9 mouse cellular contexts compared by ENCODE assay signal in genomic region chr12:84038241-84038640, GRCm38 (mm10). TPM values are rescaled to one million over a fixed set of nuclear protein-coding genes. Genes with fewer than 3 reads are reported as not detected.
A peak's percentile ranks its signal among the peaks of the same experiment; 100 is the strongest.
DNase-seq lines count a peak whose midpoint lies in the region; ATAC-seq and TF ChIP-seq lines count a peak whose summit lies in the region.
"Not testable (repeated sequence)": the region's sequence is repeated elsewhere in the genome, so short reads cannot be mapped to it uniquely, and the experiment has no call there.
"Had no signal": no experiment of that assay in that cellular context is flagged by ENCODE, and none has a peak within 500 bp of the region (broad histone marks: within the 10 kb centered on the region; RNA-seq: fewer than 3 reads in every experiment).

TSS of gene Acot4 (plus strand) at chr12:84038379.

- ATAC-seq in forebrain, embryonic 16.5 days: peak; percentile 61
- peak; percentile 51; the same call in 1 of the 2 replicates for ATAC-seq in hindbrain, embryonic 15.5 days (ENCODE audit: low FRiP score, low read depth)
- peak; percentile 71 for ATAC-seq in liver, embryonic 16.5 days (ENCODE audit: low read depth)
- ATAC-seq in midbrain, embryonic 14.5 days (ENCODE audit: low FRiP score, low TSS enrichment): not testable (repeated sequence)

- H3K9me3 ChIP-seq in forebrain, embryonic 16.5 days (ENCODE audit: control insufficient read depth, low read length); hindbrain, embryonic 15.5 days; liver, embryonic 16.5 days (replicated peaks; ENCODE audit: control insufficient read depth, low read length); midbrain, embryonic 14.5 days (ENCODE audit: control insufficient read depth, low read length): not testable (repeated sequence)

- H3K27me3 ChIP-seq in forebrain, embryonic 16.5 days (replicated peaks; ENCODE audit: control insufficient read depth, insufficient read depth, low read length); hindbrain, embryonic 15.5 days; liver, embryonic 16.5 days (ENCODE audit: control insufficient read depth, insufficient read depth, low read depth, low read length); midbrain, embryonic 14.5 days (ENCODE audit: control insufficient read depth, insufficient read depth, low read length); spleen, adult 2 months (ENCODE audit: control insufficient read depth, insufficient read depth, low read length): not testable (repeated sequence)

- peak; percentile 33 for DNase-seq in R1 (ENCODE audit: low read depth, low spot score)
- DNase-seq in cerebellum, postnatal 10 days: peak; percentile 19 to 49
- DNase-seq in kidney, postnatal 4 days: peak; percentile 60 to 77
- DNase-seq in midbrain, embryonic 14.5 days: peak; percentile 33
- DNase-seq in spleen, adult 2 months (ENCODE audit: low read depth in 1 of 2, low spot score in 2 of 2): not testable (repeated sequence)

- H3K4me1 ChIP-seq in forebrain, embryonic 16.5 days (replicated peaks; ENCODE audit: control insufficient read depth, insufficient read depth, low read length); hindbrain, embryonic 15.5 days (replicated peaks); liver, embryonic 16.5 days (ENCODE audit: control insufficient read depth, low read depth, low read length); midbrain, embryonic 14.5 days (ENCODE audit: control insufficient read depth, insufficient read depth, low read length); spleen, adult 2 months (ENCODE audit: control insufficient read depth, insufficient read depth, insufficient read length): not testable (repeated sequence)

- WGBS in forebrain, embryonic 16.5 days: 11% methylated on average over 32 of the region's 32 CpGs
- 5% methylated on average over 32 of the region's 32 CpGs for WGBS in hindbrain, embryonic 15.5 days
- WGBS in liver, embryonic 16.5 days (ENCODE audit: insufficient replicate concordance): 8% methylated on average over 28 of the region's 32 CpGs
- WGBS in midbrain, embryonic 14.5 days: 6% methylated on average over 32 of the region's 32 CpGs
- 35% methylated on average over 32 of the region's 32 CpGs for WGBS in spleen, adult 2 months

- H3K9ac ChIP-seq in forebrain, embryonic 16.5 days (replicated peaks; ENCODE audit: low read depth, low read length): peak within 1 kb of the TSS; percentile 55
- H3K9ac ChIP-seq in hindbrain, embryonic 15.5 days: peak within 1 kb of the TSS; percentile 45
- H3K9ac ChIP-seq in liver, embryonic 16.5 days (ENCODE audit: low read depth, low read length): peak within 1 kb of the TSS; percentile 20; the same call in 1 of the 2 replicates
- H3K9ac ChIP-seq in midbrain, embryonic 14.5 days (replicated peaks; ENCODE audit: low read length): peak within 1 kb of the TSS; percentile 51

- not testable (repeated sequence) for TF ChIP-seq POLR2A in spleen, adult 2 months (IDR thresholded peaks at IDR 0.05; ENCODE audit: low read depth, low read length)

- peak within 1 kb of the TSS; percentile 45 for H3K4me3 ChIP-seq in forebrain, embryonic 16.5 days (replicated peaks; ENCODE audit: low read length)
- peak within 1 kb of the TSS; percentile 48 for H3K4me3 ChIP-seq in hindbrain, embryonic 15.5 days
- peak within 1 kb of the TSS; percentile 54 for H3K4me3 ChIP-seq in liver, embryonic 16.5 days (ENCODE audit: low read depth, low read length)
- peak within 1 kb of the TSS; percentile 43 for H3K4me3 ChIP-seq in midbrain, embryonic 14.5 days (replicated peaks; ENCODE audit: low read depth, low read length)
- H3K4me3 ChIP-seq in spleen, adult 2 months (ENCODE audit: extremely low read depth, insufficient read depth, insufficient read length): peak within 1 kb of the TSS; percentile 40; the same call in 1 of the 2 replicates

- not testable (repeated sequence) for TF ChIP-seq CTCF in spleen, adult 2 months (IDR thresholded peaks at IDR 0.05; ENCODE audit: extremely low read depth, insufficient read depth, insufficient read length, insufficient replicate concordance)

- H3K27ac ChIP-seq in forebrain, embryonic 16.5 days (ENCODE audit: low read length); hindbrain, embryonic 15.5 days (replicated peaks); midbrain, embryonic 14.5 days (replicated peaks; ENCODE audit: low read depth, low read length); spleen, adult 2 months (ENCODE audit: insufficient read depth, low read length): not testable (repeated sequence)
- H3K27ac ChIP-seq in liver, embryonic 16.5 days (ENCODE audit: low read length): peak within 1 kb of the TSS; percentile 41; the same call in 1 of the 2 replicates

- peak within 1 kb of the TSS; percentile 64 for H3K4me2 ChIP-seq in forebrain, embryonic 16.5 days (ENCODE audit: low read length)
- H3K4me2 ChIP-seq in hindbrain, embryonic 15.5 days: peak within 1 kb of the TSS; percentile 62
- H3K4me2 ChIP-seq in liver, embryonic 16.5 days (ENCODE audit: low read depth, low read length): peak within 1 kb of the TSS; percentile 57
- H3K4me2 ChIP-seq in midbrain, embryonic 14.5 days (ENCODE audit: low read length): peak within 1 kb of the TSS; percentile 58

- H3K36me3 ChIP-seq in forebrain, embryonic 16.5 days (ENCODE audit: control insufficient read depth, insufficient read depth); hindbrain, embryonic 15.5 days; liver, embryonic 16.5 days (ENCODE audit: control insufficient read depth, insufficient read depth); midbrain, embryonic 14.5 days (ENCODE audit: control insufficient read depth, insufficient read depth, low read length); spleen, adult 2 months (ENCODE audit: control insufficient read depth, insufficient read depth, low read length): not testable (repeated sequence)

RNA-seq across cellular contexts. Expression of gene Acot4, which starts in this region (rescaled TPM):
- polyA plus RNA-seq in forebrain, embryonic 16.5 days (2015; fragmentation: Nextera tagmentation; extraction: Ambion mirVana): 0.21 and 0.35 TPM in 2 replicates
- polyA plus RNA-seq in hindbrain, embryonic 15.5 days (2015; fragmentation: Nextera tagmentation; extraction: Ambion mirVana): 0.32 and 0.58 TPM in 2 replicates
- polyA plus RNA-seq in liver, embryonic 16.5 days (2015; fragmentation: Nextera tagmentation; extraction: Ambion mirVana): 8.4 and 10.0 TPM in 2 replicates
- polyA plus RNA-seq in midbrain, embryonic 14.5 days (2014; fragmentation: Nextera tagmentation; extraction: Ambion mirVana): 0.18 and 0.62 TPM in 2 replicates
- polyA plus RNA-seq in spleen, adult 2 months (2012; rRNA removed): 0.36 and 0.79 TPM in 2 replicates
- polyA plus RNA-seq: G1E had no signal

Comparison
In these comparisons a context has a peak if more than half of its experiments do, and no peak if none do; other contexts are left out.
1. Peak in ATAC-seq, H3K4me3 ChIP-seq, H3K9ac ChIP-seq and H3K4me2 ChIP-seq in forebrain, embryonic 16.5 days; RNA of the gene not detected or under 1 TPM.
2. Peak in ATAC-seq, H3K4me3 ChIP-seq, H3K9ac ChIP-seq and H3K4me2 ChIP-seq in hindbrain, embryonic 15.5 days; RNA of the gene not detected or under 1 TPM.
3. Peak in DNase-seq, H3K4me3 ChIP-seq, H3K9ac ChIP-seq and H3K4me2 ChIP-seq in midbrain, embryonic 14.5 days; RNA of the gene not detected or under 1 TPM.